Mouse (Mus musculus): ENCODE data around the gene Adk. TPM values are rescaled to one million over a fixed set of nuclear protein-coding genes. Genes with fewer than 3 reads are reported as not detected.
"Not testable (repeated sequence)": the region's sequence is repeated elsewhere in the genome, so short reads cannot be mapped to it uniquely, and the experiment has no call there.

The Adk gene
- polyA plus RNA-seq, 1 experiment from 2014 or later = 135 TPM

- Histone ChIP-seq H3K36me3 (no peaks in the 10 kb centered on the region), H3K9me3 (no peaks in the 10 kb centered on the region), H3K4me3 (no peak within 1 kb of the TSS), H3K27ac (no peak within 1 kb of the TSS), H3K4me2 (replicated peaks) (no peak within 1 kb of the TSS), H3K27me3 (no peaks in the 10 kb centered on the region), H3K9ac (no peak within 1 kb of the TSS), H3K4me1 (no peaks in the 10 kb centered on the region)
- 88% methylated on average over 7 of the region's 7 CpGs for WGBS
- no peak for ATAC-seq (ENCODE audit: insufficient number of reproducible peaks, insufficient read depth, low FRiP score, low TSS enrichment)
Measured at GRCm38 (mm10) chr14:21481231-21481630, 428.9 kb downstream of the Adk start, which contains the start of gene Kat6b. TSS of gene Kat6b (plus strand) at chr14:21481434.

- H3K4me3 ChIP-seq = no peak overlapping the region
- WGBS = 86% methylated on average over 2 of the region's 2 CpGs
- no peak for ATAC-seq (ENCODE audit: insufficient number of reproducible peaks, insufficient read depth, low FRiP score, low TSS enrichment)
- no peak overlapping the region for H3K27ac ChIP-seq
- H3K4me1 ChIP-seq = 0 out of 2 replicates have a peak, but pooled peaks cover 3% of the 10 kb centered on the region
- H3K9me3 ChIP-seq = no peaks in the 10 kb centered on the region
- H3K9ac ChIP-seq = no peak overlapping the region
- H3K4me2 ChIP-seq (replicated peaks) = no peak overlapping the region
- H3K27me3 ChIP-seq = no peaks in the 10 kb centered on the region
- H3K36me3 ChIP-seq = no peaks in the 10 kb centered on the region
Measured at GRCm38 (mm10) chr14:21484199-21484598, 431.8 kb downstream of the Adk start.

GRCm38 (mm10) chr14:21484693-21485092 is 432.3 kb downstream of the Adk start:
- H3K9me3 ChIP-seq = no peaks in the 10 kb centered on the region
- no peak overlapping the region for H3K9ac ChIP-seq
- no peak overlapping the region for H3K4me2 ChIP-seq (replicated peaks)
- no peak overlapping the region for H3K4me3 ChIP-seq
- no peak overlapping the region for H3K27ac ChIP-seq
- H3K4me1 ChIP-seq = 0 out of 2 replicates have a peak, but pooled peaks cover 3% of the 10 kb centered on the region
- no peaks in the 10 kb centered on the region for H3K36me3 ChIP-seq
- ATAC-seq (ENCODE audit: insufficient number of reproducible peaks, insufficient read depth, low FRiP score, low TSS enrichment) = no peak
- no peaks in the 10 kb centered on the region for H3K27me3 ChIP-seq
- WGBS = 95% methylated on average over 10 of the region's 10 CpGs

- Histone ChIP-seq H3K4me1 (0 out of 2 replicates have a peak, but pooled peaks cover 3% of the 10 kb centered on the region), H3K27ac (no peak overlapping the region), H3K4me2 (replicated peaks) (no peak overlapping the region), H3K36me3 (no peaks in the 10 kb centered on the region), H3K27me3 (no peaks in the 10 kb centered on the region), H3K4me3 (no peak overlapping the region), H3K9me3 (no peaks in the 10 kb centered on the region), H3K9ac (no peak overlapping the region)
- no peak for ATAC-seq (ENCODE audit: insufficient number of reproducible peaks, insufficient read depth, low FRiP score, low TSS enrichment)
- WGBS = 87% methylated on average over 3 of the region's 3 CpGs
Measured at GRCm38 (mm10) chr14:21485961-21486520, 433.7 kb downstream of the Adk start.

GRCm38 (mm10) chr14:21487135-21487534 is 434.8 kb downstream of the Adk start:
- H3K27ac ChIP-seq; H3K4me1 ChIP-seq; H3K36me3 ChIP-seq; H3K4me2 ChIP-seq (replicated peaks); H3K4me3 ChIP-seq; H3K9ac ChIP-seq; ATAC-seq (ENCODE audit: insufficient number of reproducible peaks, insufficient read depth, low FRiP score, low TSS enrichment); H3K27me3 ChIP-seq; H3K9me3 ChIP-seq: not testable (repeated sequence)
- WGBS = 91% methylated on average over 2 of the region's 2 CpGs

GRCm38 (mm10) chr14:21488426-21489115 is 436.2 kb downstream of the Adk start:
- WGBS = 78% methylated on average over 8 of the region's 9 CpGs
- H3K9ac ChIP-seq, H3K4me3 ChIP-seq: not testable (repeated sequence)

GRCm38 (mm10) chr14:21489116-21489485 is 436.7 kb downstream of the Adk start:
- no peak overlapping the region for H3K4me2 ChIP-seq (replicated peaks)
- 56% methylated on average over 3 of the region's 3 CpGs for WGBS
- no peak overlapping the region for H3K4me3 ChIP-seq
- 0 out of 2 replicates have a peak, but pooled peaks cover 3% of the 10 kb centered on the region for H3K4me1 ChIP-seq
- H3K27ac ChIP-seq = no peak overlapping the region
- H3K9me3 ChIP-seq = no peaks in the 10 kb centered on the region
- H3K36me3 ChIP-seq = no peaks in the 10 kb centered on the region
- H3K9ac ChIP-seq = no peak overlapping the region
- ATAC-seq (ENCODE audit: insufficient number of reproducible peaks, insufficient read depth, low FRiP score, low TSS enrichment) = no peak
- H3K27me3 ChIP-seq = no peaks in the 10 kb centered on the region

More at GRCm38 (mm10) chr14:21488426-21489115, 436.2 kb downstream of the Adk start:
- not testable (repeated sequence) for H3K36me3 ChIP-seq; H3K27ac ChIP-seq; H3K27me3 ChIP-seq; H3K4me2 ChIP-seq (replicated peaks); H3K4me1 ChIP-seq; H3K9me3 ChIP-seq; ATAC-seq (ENCODE audit: insufficient number of reproducible peaks, insufficient read depth, low FRiP score, low TSS enrichment)

GRCm38 (mm10) chr14:21490141-21490540 is 437.8 kb downstream of the Adk start:
- Histone ChIP-seq H3K27me3 (no peaks in the 10 kb centered on the region), H3K4me2 (replicated peaks) (no peak overlapping the region), H3K4me3 (no peak overlapping the region), H3K9me3 (no peaks in the 10 kb centered on the region), H3K9ac (no peak overlapping the region), H3K4me1 (0 out of 2 replicates have a peak, but pooled peaks cover 3% of the 10 kb centered on the region), H3K36me3 (no peaks in the 10 kb centered on the region), H3K27ac (no peak overlapping the region)
- ATAC-seq (ENCODE audit: insufficient number of reproducible peaks, insufficient read depth, low FRiP score, low TSS enrichment) = no peak
- WGBS = 76% methylated on average over 4 of the region's 4 CpGs

Other genes starting within 250 kb of the Adk start
- gene Plau, start 215.9 kb upstream of the Adk start, polyA plus RNA-seq (2016; fragmentation: Nextera tagmentation; extraction: Ambion mirVana) = 0.99 and 1.2 TPM in 2 replicates
- gene Vcl, start 123.2 kb upstream of the Adk start, polyA plus RNA-seq (2016; fragmentation: Nextera tagmentation; extraction: Ambion mirVana) = 45.3 and 49.9 TPM in 2 replicates
- gene Ap3m1, start 66 bp upstream of the Adk start, polyA plus RNA-seq (2016; fragmentation: Nextera tagmentation; extraction: Ambion mirVana) = 80.6 and 87.3 TPM in 2 replicates